Mouse (Mus musculus) embryonic facial prominence, embryonic 13.5 days (tissue): ENCODE data around the gene Ddx10. TPM values are rescaled to one million over a fixed set of nuclear protein-coding genes. Genes with fewer than 3 reads are reported as not detected.
A peak's percentile ranks its signal among the peaks of the same experiment; 100 is the strongest.

ENCODE experiments used
- ATAC-seq: fragments of 200-750 bp; cut with Nextera tagmentation; 2 replicates; pipeline ENCODE4 v1.8.0; 2017; ENCODE audit warnings: low read depth; ENCODE audit not compliant: insufficient number of reproducible peaks, insufficient read depth, low FRiP score, low TSS enrichment
- H3K27ac ChIP-seq: fragments of 300-500 bp; sonication (generic); 2 replicates; pipeline ENCODE4 v1.5.1; 2015; ENCODE audit warnings: moderate library complexity, mild to moderate bottlenecking, inconsistent platforms
- H3K27me3 ChIP-seq: fragments of 300-500 bp; sonication (generic); 2 replicates; pipeline ENCODE4 v1.6.1; 2015; ENCODE audit warnings: mild to moderate bottlenecking, inconsistent platforms
- H3K36me3 ChIP-seq: fragments of 300-500 bp; sonication (generic); 2 replicates; pipeline ENCODE4 v1.6.1; 2015; ENCODE audit warnings: mild to moderate bottlenecking, inconsistent platforms
- H3K4me1 ChIP-seq: fragments of 300-500 bp; sonication (generic); 2 replicates; pipeline ENCODE4 v1.6.1; 2015; ENCODE audit warnings: inconsistent platforms
- H3K4me2 ChIP-seq: fragments of 300-500 bp; sonication (generic); 2 replicates; pipeline ENCODE4 v1.6.1; 2015; ENCODE audit warnings: moderate library complexity, mild to moderate bottlenecking, inconsistent platforms
- H3K4me3 ChIP-seq: fragments of 300-500 bp; sonication (generic); 2 replicates; pipeline ENCODE4 v1.5.1; 2015; ENCODE audit warnings: mild to moderate bottlenecking, inconsistent platforms
- H3K9ac ChIP-seq: fragments of 300-500 bp; sonication (generic); 2 replicates; pipeline ENCODE4 v1.6.1; 2015; ENCODE audit warnings: mild to moderate bottlenecking, inconsistent platforms
- H3K9me3 ChIP-seq: fragments of 300-500 bp; sonication (generic); 2 replicates; pipeline ENCODE4 v1.6.1; 2016; ENCODE audit warnings: inconsistent platforms
- WGBS: fragments of 180-500 bp; shearing (Covaris S2); methylation state at CpG from one replicate; pipeline ENCODE4 v1.1.7; 2015; ENCODE audit warnings: mixed read lengths; 5-methylcytosine and 5-hydroxymethylcytosine counted together
- polyA plus RNA-seq: library from polyadenylated mRNA; unstranded; fragments of >200 nt; fragmentation: Nextera tagmentation; extraction: Ambion mirVana; gene quantifications from 2 replicates; pipeline ENCODE4 v1.2.1, GENCODE M21; 2015

Gene Ddx10
- polyA plus RNA-seq, result 28.4 and 28.7 TPM in 2 replicates

DNA sequence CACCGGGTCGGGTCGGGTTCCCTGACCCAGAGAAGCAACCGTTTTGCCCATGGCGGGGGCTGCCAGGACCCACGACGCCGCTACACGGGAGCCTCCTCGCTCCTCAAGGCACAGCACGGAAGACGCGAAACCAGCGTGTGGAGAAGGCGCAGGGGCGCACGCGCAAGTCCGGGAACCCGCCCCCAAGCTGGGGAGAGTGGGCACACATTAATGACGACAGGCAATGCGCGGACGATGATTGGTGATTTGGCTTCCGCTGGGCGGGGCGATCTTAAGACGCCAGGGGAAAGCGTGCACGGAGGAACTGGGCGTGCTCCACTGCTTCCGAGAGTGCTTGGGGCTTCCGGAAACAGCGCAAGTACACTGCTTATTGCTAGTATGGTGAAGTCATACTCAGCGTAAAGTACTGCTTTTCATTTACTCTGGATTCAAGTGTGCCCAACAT, at the start of gene Ddx10:
Gene Ddx10, minus strand, starts transcription at position 101 of the 445 bp plus-strand sequence.
- Histone ChIP-seq H3K4me3 (peak within 1 kb of the TSS; percentile 83), H3K27ac (peak within 1 kb of the TSS; percentile 22; the same call in 1 of the 2 replicates), H3K36me3 (no peaks in the 10 kb centered on the region), H3K9ac (peak within 1 kb of the TSS; percentile 86), H3K27me3 (no peaks in the 10 kb centered on the region), H3K9me3 (no peaks in the 10 kb centered on the region), H3K4me1 (peaks cover 10% of the 10 kb centered on the region), H3K4me2 (peak within 1 kb of the TSS; percentile 86)
- ATAC-seq, result peak; percentile 97
- WGBS, result under 1% methylated on average over 35 of the region's 35 CpGs

DNA sequence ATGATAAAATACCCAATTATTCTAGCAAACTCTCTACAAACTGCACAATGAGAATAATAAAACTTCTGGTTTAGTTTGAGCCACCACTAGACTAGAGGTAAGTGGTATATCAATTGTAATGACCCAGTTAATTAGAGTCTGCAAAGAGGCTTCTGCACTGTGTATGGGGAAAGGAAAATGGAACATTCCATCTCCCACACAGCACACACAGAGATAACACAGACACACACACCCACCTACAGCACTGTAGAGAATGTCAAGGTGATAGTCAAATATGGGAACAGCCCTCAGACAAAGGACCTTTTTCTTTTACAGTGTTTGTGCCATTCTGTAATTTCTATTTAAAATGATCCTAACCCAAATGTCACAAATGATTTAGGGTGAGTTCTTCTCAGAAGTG, 45.0 kb upstream of the Ddx10 start:
- Histone ChIP-seq H3K4me1 (no peaks in the 10 kb centered on the region), H3K9me3 (no peaks in the 10 kb centered on the region), H3K4me3 (no peak overlapping the region), H3K4me2 (no peak overlapping the region), H3K27me3 (no peaks in the 10 kb centered on the region), H3K27ac (no peak overlapping the region), H3K9ac (no peak overlapping the region), H3K36me3 (no peaks in the 10 kb centered on the region)
- ATAC-seq, result no peak

DNA sequence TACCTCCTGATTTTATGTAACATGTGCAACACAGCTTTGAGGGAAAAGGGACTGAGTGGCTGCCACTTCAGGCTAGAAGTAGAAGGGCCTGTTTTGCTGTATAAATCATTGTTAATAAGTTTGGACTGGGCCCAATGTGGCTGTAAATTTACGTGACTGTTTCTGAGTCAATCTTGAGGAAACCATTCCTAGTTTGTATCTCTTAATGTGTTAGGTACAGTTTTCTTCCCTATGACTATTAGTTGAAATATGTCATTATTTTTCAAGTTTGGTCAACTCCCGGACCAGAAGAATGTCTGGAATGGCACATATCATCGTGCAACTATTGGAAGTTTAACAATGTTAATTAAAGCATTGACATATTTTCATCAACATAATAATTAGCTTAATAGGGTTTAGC, 42.2 kb upstream of the Ddx10 start:
- H3K27ac ChIP-seq, result no peak overlapping the region
- ATAC-seq, result no peak
- 66% methylated on average over 3 of the region's 3 CpGs for WGBS
- H3K4me1 ChIP-seq, result no peaks in the 10 kb centered on the region
- H3K4me2 ChIP-seq, result no peak overlapping the region
- no peaks in the 10 kb centered on the region for H3K9me3 ChIP-seq
- H3K27me3 ChIP-seq, result no peaks in the 10 kb centered on the region
- no peak overlapping the region for H3K4me3 ChIP-seq
- H3K9ac ChIP-seq, result no peak overlapping the region
- H3K36me3 ChIP-seq, result no peaks in the 10 kb centered on the region

DNA sequence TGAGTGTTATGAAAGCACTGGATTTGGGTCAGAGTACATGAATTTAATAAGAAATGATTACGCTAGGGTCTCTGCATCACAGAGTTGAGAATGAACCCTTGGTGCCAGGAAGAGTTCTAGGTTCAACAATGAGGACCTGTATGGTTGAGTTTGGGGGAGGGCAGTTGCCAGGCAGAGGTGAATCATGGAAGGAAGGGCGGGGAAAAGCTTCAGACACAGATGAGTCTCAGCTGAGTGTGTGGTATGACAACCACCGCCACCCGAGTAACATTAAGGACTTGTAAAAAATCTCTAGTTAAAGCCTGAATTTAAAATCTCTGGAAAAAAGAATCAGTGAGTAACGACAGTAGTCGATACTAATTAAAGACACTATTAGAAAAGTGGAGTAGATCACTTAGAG, 38.9 kb upstream of the Ddx10 start:
- no peak overlapping the region for H3K4me3 ChIP-seq
- no peaks in the 10 kb centered on the region for H3K9me3 ChIP-seq
- 65% methylated on average over 6 of the region's 6 CpGs for WGBS

GRCm38 (mm10) chr9:53278997-53279396, 31.1 kb upstream of the Ddx10 start:
- Histone ChIP-seq H3K9me3 (0 out of 2 replicates have a peak, but pooled peaks cover 4% of the 10 kb centered on the region), H3K27ac (no peak overlapping the region), H3K36me3 (no peaks in the 10 kb centered on the region), H3K4me2 (no peak overlapping the region), H3K4me1 (no peaks in the 10 kb centered on the region), H3K4me3 (no peak overlapping the region), H3K9ac (no peak overlapping the region), H3K27me3 (no peaks in the 10 kb centered on the region)
- ATAC-seq, result no peak
- WGBS, result 93% methylated on average over 2 of the region's 2 CpGs

More for the DNA sequence above, 38.9 kb upstream of the Ddx10 start:
- Histone ChIP-seq H3K27ac (no peak overlapping the region), H3K9ac (no peak overlapping the region), H3K27me3 (no peaks in the 10 kb centered on the region), H3K36me3 (no peaks in the 10 kb centered on the region), H3K4me2 (no peak overlapping the region), H3K4me1 (no peaks in the 10 kb centered on the region)
- no peak for ATAC-seq

DNA sequence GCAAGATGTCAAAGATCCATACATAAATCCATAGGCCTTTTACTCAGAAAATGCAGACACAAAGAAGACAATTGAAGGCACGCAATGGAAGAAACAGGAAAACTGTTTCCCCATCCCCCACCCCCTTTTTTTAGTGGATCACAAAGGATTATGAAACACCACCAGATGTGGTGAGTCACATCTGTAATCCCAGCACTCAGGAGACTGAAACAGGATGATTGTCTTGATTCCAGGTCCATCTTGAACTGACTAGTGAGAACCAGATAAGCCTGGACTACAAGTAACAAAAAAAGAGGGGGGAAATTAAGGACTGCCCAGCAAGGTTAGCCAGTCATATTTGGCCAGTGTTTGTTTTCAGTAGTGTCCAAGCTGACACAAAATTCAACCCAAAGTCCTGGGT, 28.5 kb upstream of the Ddx10 start:
- whole genome bisulfite sequencing, result 82% methylated on average over 1 of the region's 1 CpGs
- H3K4me1 ChIP-seq, result peaks cover 6% of the 10 kb centered on the region; the same call in 1 of the 2 replicates
- H3K36me3 ChIP-seq, result no peaks in the 10 kb centered on the region

DNA sequence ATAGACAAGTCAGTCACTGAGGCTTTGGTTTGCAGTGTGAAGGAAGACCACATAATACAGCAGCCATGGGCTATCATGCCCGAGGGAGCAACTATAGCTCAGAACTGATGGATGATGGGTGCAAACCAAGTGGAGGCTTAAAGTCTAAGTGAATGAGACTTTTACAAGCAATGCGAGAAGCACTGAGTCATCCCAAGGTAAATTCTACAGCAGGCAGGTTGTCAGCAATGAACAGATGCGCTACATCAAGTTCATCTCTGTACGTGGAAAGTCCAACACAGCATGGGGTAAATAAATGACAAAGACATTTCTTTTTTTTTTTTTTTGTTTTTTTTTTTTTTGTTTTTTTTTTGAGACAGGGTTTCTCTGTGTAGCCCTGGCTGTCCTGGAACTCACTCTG, 24.9 kb upstream of the Ddx10 start:
- 83% methylated on average over 4 of the region's 4 CpGs for WGBS
- Histone ChIP-seq H3K36me3 (no peaks in the 10 kb centered on the region), H3K27ac (no peak overlapping the region; the same call in 1 of the 2 replicates), H3K9me3 (0 out of 2 replicates have a peak, but pooled peaks cover 4% of the 10 kb centered on the region), H3K4me2 (no peak overlapping the region), H3K27me3 (no peaks in the 10 kb centered on the region), H3K9ac (no peak overlapping the region), H3K4me1 (peaks cover 6% of the 10 kb centered on the region; the same call in 1 of the 2 replicates), H3K4me3 (no peak overlapping the region)
- ATAC-seq, result no peak

More for the DNA sequence above, 28.5 kb upstream of the Ddx10 start:
- H3K4me2 ChIP-seq, result no peak overlapping the region
- 0 out of 2 replicates have a peak, but pooled peaks cover 4% of the 10 kb centered on the region for H3K9me3 ChIP-seq
- no peaks in the 10 kb centered on the region for H3K27me3 ChIP-seq
- H3K27ac ChIP-seq, result no peak overlapping the region
- H3K4me3 ChIP-seq, result no peak overlapping the region
- H3K9ac ChIP-seq, result no peak overlapping the region
- ATAC-seq, result no peak

DNA sequence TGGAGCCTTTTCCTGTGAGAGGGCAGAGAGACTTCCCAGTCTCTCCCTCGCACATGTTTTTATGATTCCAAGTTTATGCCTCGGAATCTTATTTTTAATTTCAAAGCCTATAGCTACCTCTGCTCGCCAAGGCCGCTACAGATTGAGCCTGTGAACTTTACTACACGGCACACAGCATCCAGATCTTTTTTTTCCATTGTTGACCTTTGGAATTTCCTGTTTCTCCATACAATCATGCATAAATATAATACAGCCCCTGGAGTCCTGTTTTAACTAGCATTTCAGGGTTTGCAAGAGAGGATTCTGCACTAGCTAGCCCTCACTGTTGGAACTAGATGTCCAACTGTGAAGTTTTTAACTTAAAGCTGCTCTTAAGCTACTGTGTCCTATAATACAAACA, 24.4 kb upstream of the Ddx10 start:
- peaks cover 6% of the 10 kb centered on the region; the same call in 1 of the 2 replicates for H3K4me1 ChIP-seq
- H3K4me3 ChIP-seq, result no peak overlapping the region
- H3K27me3 ChIP-seq, result no peaks in the 10 kb centered on the region
- H3K9ac ChIP-seq, result no peak overlapping the region
- H3K4me2 ChIP-seq, result no peak overlapping the region
- ATAC-seq, result no peak
- 48% methylated on average over 5 of the region's 5 CpGs for WGBS
- peak overlapping the region; percentile 12; the same call in 1 of the 2 replicates for H3K27ac ChIP-seq
- 0 out of 2 replicates have a peak, but pooled peaks cover 4% of the 10 kb centered on the region for H3K9me3 ChIP-seq
- H3K36me3 ChIP-seq, result no peaks in the 10 kb centered on the region

DNA sequence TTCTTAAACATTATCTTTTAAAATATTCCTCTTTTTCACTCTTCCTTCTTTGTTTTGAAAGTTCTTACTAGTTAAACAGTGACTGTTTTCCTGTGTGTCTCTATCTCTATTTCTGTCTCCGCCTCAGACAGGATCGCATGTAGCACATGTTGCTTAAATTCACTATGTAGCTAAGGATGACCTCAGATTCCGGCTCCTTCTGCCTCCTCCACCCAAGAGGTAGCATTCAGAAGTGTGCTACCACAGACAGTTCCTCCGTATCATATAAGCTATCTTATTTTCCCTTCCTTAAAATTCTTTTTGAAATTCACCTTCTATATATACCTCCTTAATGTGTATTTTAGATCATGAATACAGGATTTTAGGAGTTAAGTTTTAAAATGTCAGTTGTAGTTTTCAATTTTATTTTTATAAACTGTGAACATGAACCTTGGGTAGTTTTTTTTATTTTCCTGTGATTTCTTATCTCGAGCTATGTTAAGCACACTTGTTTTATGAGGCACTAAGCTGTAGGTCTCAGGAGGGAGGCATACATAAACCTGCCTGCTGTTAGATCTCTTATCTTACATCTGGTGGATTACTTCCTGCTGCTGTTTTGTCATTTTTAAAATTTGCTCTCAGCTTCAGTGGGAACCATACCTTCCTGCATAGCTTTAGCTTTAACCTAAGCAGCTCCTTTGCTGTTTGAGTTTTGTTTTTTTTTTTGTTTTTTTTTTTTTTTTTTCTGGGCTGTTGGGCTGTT, 23.6 kb upstream of the Ddx10 start:
- Histone ChIP-seq H3K27me3 (no peaks in the 10 kb centered on the region), H3K27ac (no peak overlapping the region), H3K9ac (no peak overlapping the region), H3K36me3 (no peaks in the 10 kb centered on the region), H3K9me3 (0 out of 2 replicates have a peak, but pooled peaks cover 4% of the 10 kb centered on the region), H3K4me3 (no peak overlapping the region), H3K4me1 (peaks cover 6% of the 10 kb centered on the region; the same call in 1 of the 2 replicates), H3K4me2 (no peak overlapping the region)
- WGBS, result 71% methylated on average over 5 of the region's 5 CpGs
- ATAC-seq, result no peak

- Histone ChIP-seq H3K4me3 (no peak overlapping the region), H3K27me3 (no peaks in the 10 kb centered on the region), H3K9ac (no peak overlapping the region), H3K4me1 (peaks cover 6% of the 10 kb centered on the region; the same call in 1 of the 2 replicates), H3K9me3 (no peaks in the 10 kb centered on the region), H3K4me2 (no peak overlapping the region), H3K36me3 (no peaks in the 10 kb centered on the region), H3K27ac (no peak overlapping the region)
- WGBS, result 95% methylated on average over 5 of the region's 5 CpGs
- ATAC-seq, result no peak
Observed at GRCm38 (mm10) chr9:53269466-53269755, 21.6 kb upstream of the Ddx10 start.

DNA sequence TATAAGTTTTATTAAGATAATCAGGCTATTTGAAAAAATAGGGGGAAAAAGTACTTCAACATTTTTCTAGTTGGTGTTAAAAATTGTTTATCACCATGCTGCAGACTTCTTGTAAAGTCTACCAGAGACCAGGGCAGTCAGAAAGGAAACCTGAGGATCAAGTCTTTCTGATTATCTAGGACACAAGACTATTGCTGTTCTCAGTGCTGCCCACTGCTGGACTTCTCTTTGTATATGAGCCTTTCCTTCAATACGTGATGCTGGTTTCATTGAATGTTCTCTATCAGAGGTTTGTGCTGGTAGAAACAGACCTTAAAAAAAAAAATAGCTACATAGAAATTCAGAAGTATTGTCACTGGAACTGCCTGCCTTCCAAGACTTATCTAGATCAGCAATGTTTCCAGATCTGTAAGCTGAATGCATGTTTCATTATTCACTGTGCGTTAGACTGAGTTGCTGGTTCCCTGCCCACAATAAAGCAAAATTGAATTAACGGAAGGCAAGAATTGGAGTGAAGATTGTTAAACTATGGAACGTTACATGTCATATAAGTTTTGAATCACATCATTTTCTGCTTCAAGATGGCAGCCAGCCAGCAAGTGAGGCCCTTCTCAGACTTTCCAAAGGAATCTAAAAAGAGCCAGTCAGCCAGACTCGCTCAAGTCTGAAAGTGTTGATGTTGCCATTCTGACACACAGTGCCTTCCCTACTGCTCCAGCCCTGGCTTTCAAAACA, 21.0 kb upstream of the Ddx10 start:
- no peak overlapping the region for H3K4me2 ChIP-seq
- no peak overlapping the region for H3K27ac ChIP-seq
- no peaks in the 10 kb centered on the region for H3K36me3 ChIP-seq
- H3K27me3 ChIP-seq, result no peaks in the 10 kb centered on the region
- H3K4me3 ChIP-seq, result no peak overlapping the region
- H3K4me1 ChIP-seq, result peaks cover 6% of the 10 kb centered on the region; the same call in 1 of the 2 replicates
- H3K9me3 ChIP-seq, result no peaks in the 10 kb centered on the region
- 67% methylated on average over 5 of the region's 5 CpGs for WGBS
- H3K9ac ChIP-seq, result no peak overlapping the region
- no peak for ATAC-seq

DNA sequence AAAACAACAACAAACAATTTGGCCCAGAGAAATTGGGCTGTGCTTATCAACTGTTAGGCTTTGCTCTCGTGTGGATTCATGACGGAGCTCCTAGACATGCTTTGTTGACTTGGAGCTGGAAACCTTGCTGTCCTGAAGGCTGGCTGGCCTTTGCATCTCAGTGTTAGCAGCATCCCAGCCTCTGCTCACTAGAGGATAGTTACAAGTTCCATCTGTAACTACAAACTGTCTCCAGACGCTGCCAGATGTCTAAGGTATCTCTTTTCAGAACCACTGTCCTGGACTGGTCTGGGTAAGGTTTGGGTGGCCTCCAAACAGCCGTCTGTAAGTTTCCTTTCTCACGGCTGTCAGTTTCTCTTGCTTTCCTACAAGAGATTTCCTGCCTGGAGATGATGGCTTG, 20.2 kb upstream of the Ddx10 start:
- no peaks in the 10 kb centered on the region for H3K27me3 ChIP-seq
- no peak overlapping the region for H3K27ac ChIP-seq
- whole genome bisulfite sequencing, result 61% methylated on average over 5 of the region's 5 CpGs
- H3K36me3 ChIP-seq, result no peaks in the 10 kb centered on the region
- ATAC-seq, result no peak
- H3K4me2 ChIP-seq, result no peak overlapping the region
- no peak overlapping the region for H3K4me3 ChIP-seq
- H3K9me3 ChIP-seq, result no peaks in the 10 kb centered on the region
- peaks cover 6% of the 10 kb centered on the region; the same call in 1 of the 2 replicates for H3K4me1 ChIP-seq
- H3K9ac ChIP-seq, result no peak overlapping the region
